Mouse (Mus musculus): Measurements from ENCODE around the gene Cmpk2.
A peak's percentile ranks its signal among the peaks of the same experiment; 100 is the strongest.

Cmpk2 gene

GRCm38 (mm10) chr12:26518206-26518605, 49.2 kb downstream of the Cmpk2 start:
- no peaks in the 10 kb centered on the region for H3K27me3 ChIP-seq (ENCODE audit: control insufficient read depth, insufficient read depth, low read length, poor library complexity, severe bottlenecking)
- no peak for DNase-seq (ENCODE audit: low read depth, low spot score)
- no peaks in the 10 kb centered on the region for H3K36me3 ChIP-seq (ENCODE audit: control insufficient read depth, insufficient read depth, low read length, poor library complexity, severe bottlenecking)

- H3K27me3 ChIP-seq (ENCODE audit: control insufficient read depth, insufficient read depth, low read length, poor library complexity, severe bottlenecking): no peaks in the 10 kb centered on the region
- peak; percentile 22 for DNase-seq (ENCODE audit: low read depth, low spot score)
- no peaks in the 10 kb centered on the region for H3K36me3 ChIP-seq (ENCODE audit: control insufficient read depth, insufficient read depth, low read length, poor library complexity, severe bottlenecking)
Observed at GRCm38 (mm10) chr12:26524943-26525697, 56.1 kb downstream of the Cmpk2 start.

- DNase-seq (ENCODE audit: low read depth, low spot score): no peak
- Histone ChIP-seq H3K27me3 (ENCODE audit: control insufficient read depth, insufficient read depth, low read length, poor library complexity, severe bottlenecking) (no peaks in the 10 kb centered on the region), H3K36me3 (ENCODE audit: control insufficient read depth, insufficient read depth, low read length, poor library complexity, severe bottlenecking) (no peaks in the 10 kb centered on the region)
Observed at GRCm38 (mm10) chr12:26525698-26526026, 56.7 kb downstream of the Cmpk2 start.
